Mouse (Mus musculus) spleen, postnatal 4 days (tissue): Measurements from ENCODE around the gene Uap1l1.
A peak's percentile ranks its signal among the peaks of the same experiment; 100 is the strongest.

Experiments
- DNase-seq, 2 experiments: peaks; one replicate each; pipeline ENCODE4 v3.0.0; 2022; ENCODE audit warnings: low spot score in 2 of 2

Uap1l1 gene

GRCm38 (mm10) chr2:25371764-25372643, 6.5 kb upstream of the Uap1l1 start, which contains the start of gene Sapcd2:
TSS of gene Sapcd2 (plus strand) at chr2:25372321.
- peak; percentile 87 to 90 for DNase-seq

- DNase-seq = no peak
Observed at GRCm38 (mm10) chr2:25369996-25370395, 4.5 kb upstream of the Uap1l1 start.

- DNase-seq = no peak
Observed at GRCm38 (mm10) chr2:25364761-25365090, 756 bp downstream of the Uap1l1 start.

- DNase-seq = no peak
Observed at GRCm38 (mm10) chr2:25364313-25364712, 1.2 kb downstream of the Uap1l1 start.

GRCm38 (mm10) chr2:25363478-25364178, 1.9 kb downstream of the Uap1l1 start:
- no peak for DNase-seq

- DNase-seq = no peak
Observed at GRCm38 (mm10) chr2:25359848-25360247, 5.6 kb downstream of the Uap1l1 start.

- DNase-seq = peak; percentile 79 to 87
Observed at GRCm38 (mm10) chr2:25356208-25357079, 9.0 kb downstream of the Uap1l1 start, which contains the start of gene Dpp7. TSS of gene Dpp7 (minus strand) at chr2:25356359.

GRCm38 (mm10) chr2:25355419-25356066, 9.9 kb downstream of the Uap1l1 start:
- no peak for DNase-seq

GRCm38 (mm10) chr2:25354211-25354610, 11.3 kb downstream of the Uap1l1 start:
- DNase-seq = no peak

- no peak for DNase-seq
Observed at GRCm38 (mm10) chr2:25350701-25351100, 14.8 kb downstream of the Uap1l1 start.

- DNase-seq = no peak
Observed at GRCm38 (mm10) chr2:25349499-25349898, 16.0 kb downstream of the Uap1l1 start.

- DNase-seq = no peak
Observed at GRCm38 (mm10) chr2:25348162-25348561, 17.3 kb downstream of the Uap1l1 start.

GRCm38 (mm10) chr2:25338303-25338702, 27.2 kb downstream of the Uap1l1 start:
- no peak for DNase-seq

- DNase-seq = no peak
Observed at GRCm38 (mm10) chr2:25333569-25333968, 31.9 kb downstream of the Uap1l1 start.

- peak; percentile 100 for DNase-seq
Observed at GRCm38 (mm10) chr2:25332286-25333160, 33.0 kb downstream of the Uap1l1 start, which contains the start of gene Man1b1. TSS of gene Man1b1 (plus strand) at chr2:25332338.

GRCm38 (mm10) chr2:25331470-25331869, 34.0 kb downstream of the Uap1l1 start:
- no peak for DNase-seq

GRCm38 (mm10) chr2:25328440-25328839, 37.0 kb downstream of the Uap1l1 start:
- no peak for DNase-seq

GRCm38 (mm10) chr2:25326036-25326435, 39.4 kb downstream of the Uap1l1 start:
- no peak for DNase-seq

- DNase-seq = no peak
Observed at GRCm38 (mm10) chr2:25320084-25320483, 45.4 kb downstream of the Uap1l1 start.
